8 mouse cellular contexts compared by ENCODE assay signal in genomic region chr13:54758045-54758755, GRCm38 (mm10). TPM values are rescaled to one million over a fixed set of nuclear protein-coding genes. Genes with fewer than 3 reads are reported as not detected.
A peak's percentile ranks its signal among the peaks of the same experiment; 100 is the strongest.
DNase-seq lines count a peak whose midpoint lies in the region; ATAC-seq and TF ChIP-seq lines count a peak whose summit lies in the region.

No protein-coding gene starts in this region.

- TF ChIP-seq RAD21 in CH12.LX (IDR thresholded peaks at IDR 0.05; ENCODE audit: low read depth, low read length), result peak; percentile 26

- ATAC-seq in forebrain, embryonic 11.5 days (replicated peaks; ENCODE audit: low FRiP score), result peak; percentile 77
- ATAC-seq in heart, embryonic 15.5 days (replicated peaks; ENCODE audit: insufficient number of reproducible peaks, insufficient read depth, low FRiP score, low read depth), result peak; percentile 76
- peak; percentile 61 for ATAC-seq in liver, embryonic 12.5 days
- peak; percentile 91 for ATAC-seq in stomach, embryonic 14.5 days (ENCODE audit: insufficient number of reproducible peaks, insufficient read depth, low FRiP score, low read depth)

- TF ChIP-seq EP300 in CH12.LX (IDR thresholded peaks at IDR 0.05; ENCODE audit: low read length), result no peak

- H3K4me3 ChIP-seq in CH12.LX (replicated peaks in 1 of 3; ENCODE audit: low read depth in 2 of 3, low read length in 2 of 3, poor library complexity in 1 of 3), result no peak overlapping the region
- peak overlapping the region; percentile 41 for H3K4me3 ChIP-seq in forebrain, embryonic 11.5 days (ENCODE audit: low read depth, low read length)
- peak overlapping the region; percentile 43 for H3K4me3 ChIP-seq in heart, embryonic 15.5 days
- H3K4me3 ChIP-seq in liver, embryonic 12.5 days, result peak overlapping the region; percentile 45
- peak overlapping the region; percentile 28 for H3K4me3 ChIP-seq in stomach, embryonic 14.5 days (ENCODE audit: low read depth, low read length)

- no peak for TF ChIP-seq POLR2A in CH12.LX (IDR thresholded peaks at IDR 0.05; ENCODE audit: low read depth, low read length)

- peaks cover 82% of the 10 kb centered on the region for H3K27me3 ChIP-seq in CH12.LX (replicated peaks)
- H3K27me3 ChIP-seq in forebrain, embryonic 11.5 days (ENCODE audit: control insufficient read depth, insufficient read depth, low read length), result no peaks in the 10 kb centered on the region
- peaks cover 89% of the 10 kb centered on the region for H3K27me3 ChIP-seq in heart, embryonic 15.5 days
- H3K27me3 ChIP-seq in liver, embryonic 12.5 days (replicated peaks), result peaks cover 95% of the 10 kb centered on the region
- peaks cover 16% of the 10 kb centered on the region for H3K27me3 ChIP-seq in stomach, embryonic 14.5 days (ENCODE audit: control insufficient read depth, insufficient read depth, low read length)

- H3K27ac ChIP-seq in CH12.LX (ENCODE audit: insufficient read depth, low read depth), result no peak overlapping the region
- H3K27ac ChIP-seq in forebrain, embryonic 11.5 days (ENCODE audit: low read depth, low read length), result peak overlapping the region; percentile 84
- H3K27ac ChIP-seq in heart, embryonic 15.5 days, result no peak overlapping the region
- no peak overlapping the region for H3K27ac ChIP-seq in liver, embryonic 12.5 days
- no peak overlapping the region for H3K27ac ChIP-seq in stomach, embryonic 14.5 days (ENCODE audit: low read length)

- dilution Hi-C loops in CH12.LX (cut with MboI; ENCODE audit: extremely low pct_ligation_motif_present, extremely low pct_unique_long_range_greater_than_20kb, low sequenced_read_pairs), result no loop called here

- no peaks in the 10 kb centered on the region for H3K79me2 ChIP-seq in CH12.LX (replicated peaks; ENCODE audit: control insufficient read depth, extremely low read depth, insufficient read depth, poor library complexity, severe bottlenecking)

- under 1% methylated on average over 43 of the region's 43 CpGs for WGBS in forebrain, embryonic 11.5 days
- under 1% methylated on average over 43 of the region's 43 CpGs for WGBS in heart, embryonic 15.5 days
- WGBS in liver, embryonic 12.5 days (ENCODE audit: insufficient replicate concordance), result under 1% methylated on average over 43 of the region's 43 CpGs
- under 1% methylated on average over 43 of the region's 43 CpGs for WGBS in stomach, embryonic 14.5 days

- no peaks in the 10 kb centered on the region for H3K36me3 ChIP-seq in CH12.LX (replicated peaks in 1 of 2; ENCODE audit: control insufficient read depth in 1 of 2, insufficient read depth in 1 of 2, low read length in 1 of 2)
- H3K36me3 ChIP-seq in forebrain, embryonic 11.5 days (ENCODE audit: control insufficient read depth, insufficient read depth, low read length), result no peaks in the 10 kb centered on the region
- no peaks in the 10 kb centered on the region for H3K36me3 ChIP-seq in heart, embryonic 15.5 days
- no peaks in the 10 kb centered on the region for H3K36me3 ChIP-seq in liver, embryonic 12.5 days
- no peaks in the 10 kb centered on the region for H3K36me3 ChIP-seq in stomach, embryonic 14.5 days (ENCODE audit: control insufficient read depth, insufficient read depth, low read length)

- H3K4me1 ChIP-seq in CH12.LX (ENCODE audit: control insufficient read depth in 1 of 2, insufficient read depth in 2 of 2), result no peaks in the 10 kb centered on the region
- peaks cover 11% of the 10 kb centered on the region for H3K4me1 ChIP-seq in forebrain, embryonic 11.5 days (replicated peaks; ENCODE audit: control insufficient read depth, insufficient read depth, low read length)
- peaks cover 12% of the 10 kb centered on the region for H3K4me1 ChIP-seq in heart, embryonic 15.5 days (replicated peaks)
- H3K4me1 ChIP-seq in liver, embryonic 12.5 days, result peaks cover 13% of the 10 kb centered on the region
- no peaks in the 10 kb centered on the region for H3K4me1 ChIP-seq in stomach, embryonic 14.5 days (ENCODE audit: control insufficient read depth, insufficient read depth, low read length)

- peaks cover 4% of the 10 kb centered on the region for H3K9me3 ChIP-seq in CH12.LX (replicated peaks; ENCODE audit: low read length)
- H3K9me3 ChIP-seq in forebrain, embryonic 11.5 days (ENCODE audit: control insufficient read depth, low read length), result no peaks in the 10 kb centered on the region
- H3K9me3 ChIP-seq in heart, embryonic 15.5 days (replicated peaks), result no peaks in the 10 kb centered on the region
- no peaks in the 10 kb centered on the region for H3K9me3 ChIP-seq in liver, embryonic 12.5 days (replicated peaks)
- H3K9me3 ChIP-seq in stomach, embryonic 14.5 days (ENCODE audit: control insufficient read depth, low read depth, low read length), result no peaks in the 10 kb centered on the region

- in situ Hi-C loops in CH12.LX (cut with MboI; ENCODE audit: low pct_ligation_motif_present, low pct_unique_long_range_greater_than_20kb, low sequenced_read_pairs), result no loop called here

- H3K9ac ChIP-seq in CH12.LX (ENCODE audit: insufficient read depth, low read depth), result no peak overlapping the region
- H3K9ac ChIP-seq in forebrain, embryonic 11.5 days (ENCODE audit: low read length), result peak overlapping the region; percentile 49; the same call in 1 of the 2 replicates
- no peak overlapping the region for H3K9ac ChIP-seq in heart, embryonic 15.5 days
- no peak overlapping the region for H3K9ac ChIP-seq in liver, embryonic 12.5 days
- no peak overlapping the region for H3K9ac ChIP-seq in stomach, embryonic 14.5 days (replicated peaks; ENCODE audit: low read depth, low read length)

- peak; percentile 29 for DNase-seq in CH12.LX (ENCODE audit: extremely low read depth)
- peak; percentile 45 for DNase-seq in c-Kit-positive CD71-positive TER-119-negative erythroid progenitor cells, embryonic 14.5 days (ENCODE audit: low read depth)
- DNase-seq in forebrain, embryonic 11.5 days (ENCODE audit: low spot score), result peak; percentile 95
- peak; percentile 91 for DNase-seq in kidney, postnatal 10 days
- DNase-seq in naive thymus-derived CD4-positive, alpha-beta T cell, adult 2 months (ENCODE audit: low read depth), result peak; percentile 44

- peak in 1 of 2 experiments; percentile 68; a peak in 2 of 4 replicates for TF ChIP-seq CTCF in CH12.LX (conservative IDR thresholded peaks at IDR 0.05 in 1 of 2, IDR thresholded peaks at IDR 0.05 in 1 of 2; ENCODE audit: low read depth in 2 of 2, low read length in 2 of 2)

- H3K4me2 ChIP-seq in CH12.LX (ENCODE audit: insufficient read depth, low read depth, poor library complexity, severe bottlenecking), result peak overlapping the region; percentile 39
- H3K4me2 ChIP-seq in forebrain, embryonic 11.5 days (ENCODE audit: low read depth, low read length, severe bottlenecking), result peak overlapping the region; percentile 80
- H3K4me2 ChIP-seq in heart, embryonic 15.5 days, result peak overlapping the region; percentile 72
- H3K4me2 ChIP-seq in liver, embryonic 12.5 days, result peak overlapping the region; percentile 54
- H3K4me2 ChIP-seq in stomach, embryonic 14.5 days (replicated peaks; ENCODE audit: low read depth, low read length), result peak overlapping the region; percentile 49

RNA-seq across cellular contexts. Expression of gene Sncb, which starts 8.2 kb away (rescaled TPM):
- total RNA-seq in CH12.LX (2012; rRNA removed) (not detected in 2 replicates), CH12.LX (2014; rRNA removed) (not detected in 2 replicates)
- not detected in 2 replicates for polyA plus RNA-seq in CH12.LX (2012; ENCODE audit: insufficient read length, low read depth)
- 1.3 and 2.6 TPM in 2 replicates for polyA plus RNA-seq in forebrain, embryonic 11.5 days (2014; fragmentation: Nextera tagmentation; extraction: Ambion mirVana)
- not detected in 2 replicates for polyA plus RNA-seq in heart, embryonic 15.5 days (2015; fragmentation: Nextera tagmentation; extraction: Ambion mirVana)
- polyA plus RNA-seq in liver, embryonic 12.5 days (2016; fragmentation: Nextera tagmentation; extraction: Ambion mirVana), result not detected in 2 replicates
- polyA plus RNA-seq in stomach, embryonic 14.5 days (2014; fragmentation: Nextera tagmentation; extraction: Ambion mirVana), result 0.59 and 0.74 TPM in 2 replicates

RNA-seq across cellular contexts. Expression of gene Gprin1, which starts 8.5 kb away (rescaled TPM):
- not detected in 2 replicates for total RNA-seq in CH12.LX (2012; rRNA removed)
- not detected in 2 replicates for total RNA-seq in CH12.LX (2014; rRNA removed)
- polyA plus RNA-seq in CH12.LX (2012; ENCODE audit: insufficient read length, low read depth), result not detected in 2 replicates
- 8.2 and 13.5 TPM in 2 replicates for polyA plus RNA-seq in forebrain, embryonic 11.5 days (2014; fragmentation: Nextera tagmentation; extraction: Ambion mirVana)
- polyA plus RNA-seq in heart, embryonic 15.5 days (2015; fragmentation: Nextera tagmentation; extraction: Ambion mirVana), result 0.05 and 0.32 TPM in 2 replicates
- polyA plus RNA-seq in liver, embryonic 12.5 days (2016; fragmentation: Nextera tagmentation; extraction: Ambion mirVana), result 0.23 and 0.35 TPM in 2 replicates
- polyA plus RNA-seq in stomach, embryonic 14.5 days (2014; fragmentation: Nextera tagmentation; extraction: Ambion mirVana), result 0.65 and 0.90 TPM in 2 replicates

RNA-seq across cellular contexts. Expression of gene Eif4e1b, which starts 25.6 kb away (rescaled TPM):
- total RNA-seq in CH12.LX (2012; rRNA removed) (not detected in 2 replicates), CH12.LX (2014; rRNA removed) (not detected in 2 replicates)
- not detected in 2 replicates for polyA plus RNA-seq in CH12.LX (2012; ENCODE audit: insufficient read length, low read depth)
- not detected in 2 replicates for polyA plus RNA-seq in forebrain, embryonic 11.5 days (2014; fragmentation: Nextera tagmentation; extraction: Ambion mirVana)
- not detected in 2 replicates for polyA plus RNA-seq in heart, embryonic 15.5 days (2015; fragmentation: Nextera tagmentation; extraction: Ambion mirVana)
- polyA plus RNA-seq in liver, embryonic 12.5 days (2016; fragmentation: Nextera tagmentation; extraction: Ambion mirVana), result not detected in 2 replicates
- polyA plus RNA-seq in stomach, embryonic 14.5 days (2014; fragmentation: Nextera tagmentation; extraction: Ambion mirVana), result not detected in 2 replicates

RNA-seq across cellular contexts. Expression of gene Tspan17, which starts 31.0 kb away (rescaled TPM):
- total RNA-seq in CH12.LX (2012; rRNA removed) (0.63 and 0.68 TPM in 2 replicates), CH12.LX (2014; rRNA removed) (0.19 TPM in 1 of 2 replicates, not detected in the other)
- polyA plus RNA-seq in CH12.LX (2012; ENCODE audit: insufficient read length, low read depth), result 0.61 and 0.91 TPM in 2 replicates
- 6.9 and 8.1 TPM in 2 replicates for polyA plus RNA-seq in forebrain, embryonic 11.5 days (2014; fragmentation: Nextera tagmentation; extraction: Ambion mirVana)
- 4.4 and 7.3 TPM in 2 replicates for polyA plus RNA-seq in heart, embryonic 15.5 days (2015; fragmentation: Nextera tagmentation; extraction: Ambion mirVana)
- polyA plus RNA-seq in liver, embryonic 12.5 days (2016; fragmentation: Nextera tagmentation; extraction: Ambion mirVana), result 1.8 and 2.3 TPM in 2 replicates
- polyA plus RNA-seq in stomach, embryonic 14.5 days (2014; fragmentation: Nextera tagmentation; extraction: Ambion mirVana), result 7.8 and 11.6 TPM in 2 replicates

RNA-seq across cellular contexts. Expression of gene Cdhr2, which starts 56.9 kb away (rescaled TPM):
- not detected in 2 replicates for total RNA-seq in CH12.LX (2012; rRNA removed)
- not detected in 2 replicates for total RNA-seq in CH12.LX (2014; rRNA removed)
- not detected in 2 replicates for polyA plus RNA-seq in CH12.LX (2012; ENCODE audit: insufficient read length, low read depth)
- polyA plus RNA-seq in forebrain, embryonic 11.5 days (2014; fragmentation: Nextera tagmentation; extraction: Ambion mirVana), result not detected in 2 replicates
- 0.04 and 0.06 TPM in 2 replicates for polyA plus RNA-seq in heart, embryonic 15.5 days (2015; fragmentation: Nextera tagmentation; extraction: Ambion mirVana)
- 7.7 and 9.9 TPM in 2 replicates for polyA plus RNA-seq in liver, embryonic 12.5 days (2016; fragmentation: Nextera tagmentation; extraction: Ambion mirVana)
- polyA plus RNA-seq in stomach, embryonic 14.5 days (2014; fragmentation: Nextera tagmentation; extraction: Ambion mirVana), result 1.00 and 1.1 TPM in 2 replicates

Comparison
In these comparisons a context has a peak if more than half of its experiments do, and no peak if none do; other contexts are left out.
1. DNase-seq: peak in every context shown above with its lines; median percentile 95 in forebrain, embryonic 11.5 days; 91 in kidney, postnatal 10 days; 45 in c-Kit-positive CD71-positive TER-119-negative erythroid progenitor cells, embryonic 14.5 days; 44 in naive thymus-derived CD4-positive, alpha-beta T cell, adult 2 months; 29 in CH12.LX.
2. H3K4me3 ChIP-seq: peak in forebrain, embryonic 11.5 days (single experiment), heart, embryonic 15.5 days (single experiment), liver, embryonic 12.5 days (single experiment) and stomach, embryonic 14.5 days (single experiment); none in CH12.LX (0 of 3).
3. Peak in every context shown above with its lines, with median percentiles within 50 percentile points of each other: H3K4me2 ChIP-seq and ATAC-seq.